Mouse (Mus musculus): ENCODE data around the gene Ppil1.

Ppil1 gene

DNA sequence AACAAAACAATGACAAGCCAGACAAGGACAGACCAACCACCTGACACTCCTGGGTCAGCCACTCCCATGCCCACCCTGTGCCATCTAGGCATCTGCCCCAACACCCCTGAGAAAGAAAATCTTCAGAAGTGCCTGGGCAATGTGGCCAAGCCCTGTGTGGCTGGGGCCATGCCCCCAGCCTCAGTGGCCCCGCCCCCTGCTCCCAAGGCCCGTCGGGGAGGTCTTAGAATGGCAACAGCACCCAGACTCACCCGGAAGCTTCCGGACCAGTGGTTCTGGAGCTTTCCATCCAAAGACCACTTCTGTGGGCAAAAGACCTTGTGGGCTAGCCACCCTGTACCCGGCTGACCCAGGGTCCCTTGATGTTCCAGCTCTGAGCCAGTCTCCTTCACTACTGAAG is 61.4 kb downstream of the Ppil1 start:
- no peak for DNase-seq (ENCODE audit: low spot score in 2 of 2)

Data from urinary bladder, postnatal 4 days (tissue).